Mouse (Mus musculus) spleen, postnatal 36 days (tissue): ENCODE results near the gene Abhd14b.
"Not testable (repeated sequence)": the region's sequence is repeated elsewhere in the genome, so short reads cannot be mapped to it uniquely, and the experiment has no call there.

Source experiments
- DNase-seq, 2 experiments: peaks; one replicate each; pipeline ENCODE4 v3.0.0; 2022; ENCODE audit warnings: low spot score in 2 of 2, mixed read lengths in 1 of 2

Abhd14b gene

DNA sequence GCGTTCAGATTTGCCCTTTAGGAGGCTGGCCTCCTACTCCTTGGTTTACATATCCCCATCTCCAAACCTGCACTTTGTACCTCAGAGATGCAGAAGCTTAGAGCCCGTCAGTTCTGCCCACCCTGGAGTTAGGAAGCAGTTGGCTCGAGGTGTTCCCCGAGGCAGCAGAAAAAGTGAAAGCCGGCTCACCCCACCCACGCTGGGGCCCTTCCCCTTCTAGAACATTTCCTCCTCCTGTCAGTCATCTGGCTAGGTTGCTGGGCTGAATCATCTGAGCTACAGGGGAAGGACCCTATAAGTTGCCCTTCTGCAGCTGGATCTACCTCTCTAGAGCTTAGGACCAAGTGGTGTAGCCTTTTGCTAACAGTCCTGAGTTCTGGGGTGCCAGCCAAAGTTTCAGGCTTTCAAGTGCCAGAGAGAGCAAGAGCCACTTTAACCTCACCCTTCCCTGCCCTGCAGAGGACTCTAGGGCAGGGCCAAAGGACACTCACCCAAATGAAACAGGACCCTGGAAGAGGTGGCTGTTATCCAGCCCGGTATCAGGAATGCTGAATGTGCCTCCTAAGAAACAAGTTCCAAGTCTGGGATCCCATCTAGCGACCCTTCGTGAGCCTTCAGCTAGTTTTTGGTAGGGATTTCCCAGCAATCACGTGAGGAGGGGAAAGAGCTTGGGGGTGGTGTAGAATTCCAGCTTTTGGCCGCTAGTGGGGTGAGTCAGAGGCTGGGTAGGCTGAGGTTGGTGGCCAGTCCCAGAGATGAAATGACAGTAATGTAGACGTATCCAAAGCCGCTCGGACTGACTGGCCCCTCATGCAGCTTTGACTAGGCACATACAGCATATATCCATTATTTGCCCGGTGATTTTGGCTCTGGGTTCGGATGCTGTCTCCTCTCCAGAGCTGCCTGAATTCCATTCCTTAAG is 29.0 kb downstream of the Abhd14b start:
- peak; percentile 82 for DNase-seq

DNA sequence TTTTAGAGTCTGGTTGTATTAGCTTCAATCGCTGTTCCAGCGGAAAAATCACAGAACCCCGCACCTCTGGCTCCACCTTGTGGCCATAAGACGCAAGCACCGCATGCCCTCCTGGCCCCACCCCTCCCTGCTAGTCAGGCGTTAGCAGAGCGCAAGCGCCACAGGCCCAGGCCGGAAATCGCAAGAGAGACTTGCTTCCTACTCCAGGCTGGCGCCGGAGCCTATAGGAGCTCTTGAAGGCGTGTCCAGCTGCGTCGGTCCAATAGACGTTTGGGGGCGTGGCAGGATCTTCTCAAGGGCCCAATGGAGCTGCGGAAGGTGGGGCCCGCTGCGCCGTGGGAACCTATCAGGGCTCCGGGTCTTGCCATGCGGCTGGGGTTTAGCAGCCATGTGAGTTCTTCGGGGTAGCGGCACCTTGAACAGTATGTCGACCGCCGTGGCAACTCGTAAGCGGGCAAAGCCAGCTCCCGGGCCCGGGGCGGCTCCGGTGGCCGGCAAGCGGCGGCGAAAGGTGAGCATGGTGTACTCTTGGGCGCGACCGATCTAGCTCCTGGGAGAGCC is 29.7 kb downstream of the Abhd14b start, which contains the start of gene Parp3:
TSS of gene Parp3 (minus strand) at position 26 of the 561 bp plus-strand sequence.
- peak; percentile 99 to 100 for DNase-seq

DNA sequence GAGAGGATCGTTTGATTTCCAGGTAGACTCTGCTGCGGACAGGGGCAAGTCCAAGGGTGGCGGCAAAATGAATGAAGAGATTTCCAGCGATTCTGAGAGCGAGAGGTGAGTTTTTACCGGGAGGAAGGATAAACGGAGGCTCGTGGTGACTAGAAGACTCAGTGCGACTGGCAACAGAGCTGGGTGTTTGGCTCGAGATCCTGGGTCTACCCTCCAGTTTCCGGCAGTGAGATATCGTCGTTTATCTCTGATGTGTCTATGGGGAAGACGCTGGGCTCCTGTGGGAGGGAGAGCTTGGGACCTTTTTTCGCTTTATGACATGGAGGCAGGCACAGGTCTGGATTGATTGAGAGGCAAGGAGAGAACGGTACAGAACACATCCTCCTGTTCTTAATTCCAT is 30.4 kb downstream of the Abhd14b start:
- no peak for DNase-seq

DNA sequence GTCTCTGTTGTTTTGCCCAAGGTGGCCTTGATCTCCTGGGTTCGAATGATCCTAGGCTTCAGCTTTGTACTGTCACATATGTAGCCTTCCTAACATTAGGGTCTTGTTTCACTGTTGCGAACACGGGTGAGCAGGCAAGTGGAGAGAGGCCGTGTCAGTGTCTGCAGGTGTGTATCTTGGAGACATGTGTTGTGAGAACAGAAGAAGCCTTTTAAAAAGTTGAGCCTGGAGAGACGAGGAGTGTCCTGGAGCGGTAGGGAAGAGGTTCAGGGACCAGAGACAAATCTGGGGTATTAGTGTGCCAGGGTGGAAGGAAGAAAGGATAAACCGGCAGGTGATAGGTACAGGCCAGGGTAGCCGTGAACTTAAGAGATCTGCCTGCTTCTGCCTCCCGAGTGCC is 30.8 kb downstream of the Abhd14b start:
- DNase-seq: no peak

DNA sequence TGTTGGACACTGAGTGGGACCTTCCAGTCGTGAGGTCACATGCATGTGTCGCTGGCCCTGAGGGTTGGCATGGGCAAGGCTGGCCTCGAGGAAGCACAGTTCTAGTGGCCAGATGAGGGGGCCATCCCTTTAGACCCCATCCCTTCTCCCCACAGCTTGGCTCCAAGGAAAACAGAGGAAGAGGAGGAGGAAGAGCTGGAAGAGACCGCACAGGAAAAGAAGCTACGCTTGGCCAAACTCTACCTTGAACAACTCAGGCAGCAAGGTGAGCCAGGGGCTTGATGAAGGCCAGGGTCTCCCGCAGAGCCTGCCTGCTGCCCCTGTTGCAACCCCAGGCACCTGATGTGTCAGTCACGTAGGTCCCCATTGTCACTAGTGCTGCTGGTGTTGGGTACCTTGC is 33.3 kb downstream of the Abhd14b start:
- DNase-seq: no peak

DNA sequence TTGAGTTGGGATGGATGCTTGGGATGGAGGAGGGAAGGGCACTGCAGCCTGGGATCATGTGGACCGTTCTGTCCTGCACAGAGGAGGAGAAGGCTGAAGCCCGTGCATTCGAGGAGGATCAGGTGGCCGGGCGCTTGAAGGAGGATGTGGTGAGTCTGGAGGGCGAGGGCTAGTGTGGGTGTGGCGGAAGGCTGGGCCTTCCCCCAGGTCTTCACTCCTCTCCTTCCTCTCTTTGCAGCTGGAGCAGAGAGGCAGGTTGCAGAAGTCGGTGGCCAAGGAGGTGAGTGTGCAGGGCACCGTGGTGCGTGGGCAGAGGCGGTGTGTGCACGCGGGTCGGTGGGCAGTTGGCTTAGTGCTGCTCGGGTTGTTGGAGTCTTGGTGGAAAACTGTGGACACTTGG is 33.8 kb downstream of the Abhd14b start:
- no peak for DNase-seq

DNA sequence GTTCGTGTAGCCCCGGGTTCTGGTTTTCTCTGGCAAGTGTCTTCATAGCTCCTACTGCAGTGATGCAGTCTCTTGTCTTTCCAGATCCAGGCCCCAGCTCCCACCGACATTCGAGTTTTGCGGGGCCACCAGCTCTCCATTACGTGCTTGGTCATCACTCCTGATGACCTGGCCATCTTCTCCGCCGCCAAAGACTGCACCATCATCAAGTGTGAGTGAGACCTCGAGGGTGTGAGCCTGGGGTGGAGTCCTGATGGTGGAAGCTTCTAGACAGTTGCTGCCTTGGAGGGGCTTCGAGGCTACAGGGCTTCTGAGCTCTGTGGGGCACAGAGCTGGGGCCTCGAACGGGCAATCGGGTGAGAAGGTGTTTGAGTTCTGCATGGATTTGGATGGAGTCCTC is 34.4 kb downstream of the Abhd14b start:
- no peak for DNase-seq

DNA sequence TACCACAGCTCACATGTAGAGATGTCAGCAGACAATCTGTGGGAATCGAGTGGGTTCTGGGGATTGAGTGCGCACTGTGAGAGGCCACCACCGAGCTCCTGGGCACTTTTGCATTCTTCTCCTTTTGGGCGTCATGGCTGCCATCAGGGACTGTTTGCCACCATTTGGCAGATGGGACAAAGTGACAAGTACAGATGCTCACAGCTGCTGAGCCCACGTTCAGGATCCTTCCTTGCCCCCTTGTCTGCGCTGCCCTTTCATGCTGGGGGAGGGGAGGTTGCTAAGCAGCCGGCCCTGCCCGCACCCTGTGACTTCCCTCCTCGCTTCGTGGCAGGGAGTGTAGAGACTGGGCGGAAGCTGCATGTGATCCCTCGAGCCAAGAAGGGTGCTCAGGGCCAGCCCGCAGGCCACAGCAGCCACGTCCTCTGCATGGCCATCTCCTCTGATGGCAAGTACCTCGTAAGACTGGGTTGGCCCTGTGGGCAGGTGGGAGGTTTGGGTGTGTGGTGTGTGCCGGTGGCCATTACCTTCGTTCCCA is 35.4 kb downstream of the Abhd14b start:
- DNase-seq: no peak

DNA sequence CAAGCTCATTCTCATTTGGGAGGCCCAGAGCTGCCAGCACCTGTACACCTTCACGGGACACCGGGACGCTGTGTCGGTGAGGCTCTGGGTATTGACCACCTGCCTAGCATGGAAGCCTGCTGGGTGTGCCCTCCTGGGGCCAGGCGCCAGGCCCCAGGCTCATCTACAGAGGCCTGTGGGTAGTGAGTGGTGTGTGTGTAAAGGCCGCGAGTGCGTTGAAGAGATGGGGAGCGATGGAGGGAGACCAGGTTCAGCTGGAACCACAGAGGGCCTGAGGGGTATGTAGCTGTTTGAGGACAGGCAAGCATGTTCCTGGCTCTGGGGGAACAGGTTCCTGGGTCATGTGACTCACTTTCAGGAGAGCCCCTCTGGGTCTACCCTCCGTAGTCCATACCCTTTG is 35.9 kb downstream of the Abhd14b start:
- no peak for DNase-seq

DNA sequence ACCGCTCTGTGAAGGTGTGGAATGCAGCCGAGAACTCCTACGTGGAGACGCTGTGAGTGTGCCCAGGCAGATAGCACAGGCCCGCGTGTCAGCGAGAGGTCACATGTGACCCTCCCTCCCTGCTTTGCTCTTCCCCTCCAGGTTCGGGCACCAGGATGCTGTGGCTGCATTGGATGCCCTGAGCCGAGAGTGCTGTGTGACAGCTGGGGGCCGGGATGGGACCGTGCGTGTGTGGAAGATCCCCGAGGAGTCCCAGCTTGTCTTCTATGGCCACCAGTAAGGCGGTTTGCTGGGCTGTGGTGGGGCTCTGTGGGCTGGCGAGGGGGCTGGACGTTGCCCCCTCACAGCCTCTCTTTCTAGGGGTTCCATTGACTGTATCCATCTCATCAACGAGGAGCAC is 36.3 kb downstream of the Abhd14b start:
- no peak for DNase-seq

DNA sequence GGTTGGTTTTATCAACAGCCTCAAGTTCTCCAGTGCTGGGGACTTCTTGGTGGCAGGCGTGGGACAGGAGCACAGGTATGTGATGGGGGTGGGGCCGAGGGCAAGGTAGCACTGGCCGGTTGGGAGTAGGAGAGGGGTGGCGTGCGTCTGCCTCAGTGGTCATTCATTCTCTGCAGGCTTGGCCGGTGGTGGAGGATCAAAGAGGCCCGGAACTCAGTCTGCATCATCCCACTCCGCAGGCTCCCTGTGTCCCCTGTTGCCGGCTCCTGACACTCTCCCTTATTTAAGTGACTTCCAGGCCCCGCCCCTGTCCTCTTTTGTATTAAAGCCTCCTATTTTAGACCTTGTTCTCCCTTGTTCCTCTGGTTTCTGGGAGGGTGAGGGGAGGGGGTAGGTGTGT is 37.8 kb downstream of the Abhd14b start:
- DNase-seq: no peak

DNA sequence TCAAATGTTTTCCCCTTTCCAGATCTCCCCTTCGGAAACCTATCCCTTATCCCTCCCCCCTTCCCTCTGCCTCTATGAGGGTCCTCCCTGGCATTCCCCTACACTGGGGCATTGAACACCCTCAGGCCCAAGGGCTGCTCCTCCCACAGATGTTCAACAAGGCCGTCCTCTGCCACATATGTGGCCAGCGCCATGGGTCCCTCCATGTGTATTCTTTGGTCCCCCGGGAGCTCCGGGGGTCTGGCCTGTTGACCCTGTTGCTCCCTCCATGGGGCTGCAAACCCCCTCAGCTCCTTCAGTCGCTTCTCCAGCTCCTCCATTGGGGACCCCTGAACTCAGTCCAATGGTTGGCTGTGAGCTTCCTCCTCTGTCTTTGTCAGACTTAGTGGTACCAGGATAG is 40.3 kb downstream of the Abhd14b start:
- DNase-seq: not testable (repeated sequence)

DNA sequence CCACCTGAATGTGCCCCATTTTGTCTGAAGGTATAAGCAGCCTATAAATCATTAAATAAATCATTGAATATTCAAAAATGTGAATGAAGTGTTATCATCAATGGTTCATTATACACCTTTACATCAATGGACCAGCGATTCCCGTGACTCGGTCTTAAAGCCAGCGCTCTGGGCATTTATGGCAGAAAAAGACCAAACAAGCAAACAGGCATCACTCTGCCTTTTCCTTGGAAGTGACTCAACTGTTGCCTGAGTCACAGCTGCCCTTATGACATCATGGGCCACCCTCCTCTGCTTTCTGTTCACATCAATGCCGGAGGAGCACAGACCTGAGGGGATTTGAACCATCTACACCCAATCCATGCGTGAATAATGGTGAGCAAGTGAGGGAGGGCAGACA is 52.4 kb downstream of the Abhd14b start, which contains the start of gene Iqcf1:
TSS of gene Iqcf1 (plus strand) at position 301 of the 400 bp plus-strand sequence.
- DNase-seq: no peak

DNA sequence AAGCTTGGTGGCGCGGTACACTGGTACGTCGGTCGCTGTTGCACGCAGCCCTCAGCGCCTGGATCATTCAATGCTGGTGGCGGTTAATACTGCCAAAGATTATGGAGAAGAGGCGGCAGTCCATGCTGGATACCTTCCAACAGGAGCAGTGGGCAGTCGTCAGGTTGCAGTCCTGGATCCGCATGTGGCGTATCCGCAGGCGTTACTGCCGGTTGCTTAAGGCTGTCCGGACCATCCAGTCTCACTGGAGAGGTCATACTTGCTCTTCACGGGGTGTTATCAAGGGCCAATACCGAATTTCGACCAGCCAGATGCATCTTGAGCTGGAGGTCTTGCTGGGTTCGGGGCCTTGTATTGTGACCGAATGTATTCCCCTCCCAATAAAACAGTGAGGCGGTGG is 54.6 kb downstream of the Abhd14b start:
- no peak for DNase-seq
